Mouse (Mus musculus) heart, embryonic 12.5 days (tissue): Measurements from ENCODE around the gene Luc7l. TPM values are rescaled to one million over a fixed set of nuclear protein-coding genes. Genes with fewer than 3 reads are reported as not detected.

ENCODE experiments used
- ATAC-seq: fragments of 200-750 bp; cut with Nextera tagmentation; 2 replicates; pipeline ENCODE4 v1.8.0; 2017; ENCODE audit warnings: moderate TSS enrichment, moderate library complexity; ENCODE audit not compliant: insufficient number of reproducible peaks, low FRiP score
- H3K27ac ChIP-seq: fragments of 300-500 bp; sonication (generic); 2 replicates; pipeline ENCODE4 v1.5.1; 2016; ENCODE audit warnings: mild to moderate bottlenecking, moderate library complexity; ENCODE audit not compliant: poor library complexity, severe bottlenecking
- H3K27me3 ChIP-seq: fragments of 300-500 bp; sonication (generic); replicated peaks from 2 replicates; pipeline ENCODE4 v1.6.1; 2016; ENCODE audit warnings: mild to moderate bottlenecking, moderate library complexity
- H3K36me3 ChIP-seq: fragments of 300-500 bp; sonication (generic); 2 replicates; pipeline ENCODE4 v1.6.1; 2016; ENCODE audit warnings: mild to moderate bottlenecking, moderate library complexity
- H3K4me1 ChIP-seq: fragments of 300-500 bp; sonication (generic); replicated peaks from 2 replicates; pipeline ENCODE4 v1.6.1; 2016; ENCODE audit warnings: mild to moderate bottlenecking
- H3K4me2 ChIP-seq: fragments of 300-500 bp; sonication (generic); 2 replicates; pipeline ENCODE4 v1.6.1; 2016; ENCODE audit warnings: mild to moderate bottlenecking, moderate library complexity
- H3K4me3 ChIP-seq: fragments of 300-500 bp; sonication (generic); 2 replicates; pipeline ENCODE4 v1.5.1; 2016; ENCODE audit warnings: mild to moderate bottlenecking
- H3K9ac ChIP-seq: fragments of 300-500 bp; sonication (generic); 2 replicates; pipeline ENCODE4 v1.6.1; 2016; ENCODE audit warnings: mild to moderate bottlenecking, moderate library complexity
- H3K9me3 ChIP-seq: fragments of 300-500 bp; sonication (generic); replicated peaks from 2 replicates; pipeline ENCODE4 v1.6.1; 2016; ENCODE audit warnings: mild to moderate bottlenecking, moderate library complexity
- WGBS: fragments of 180-500 bp; shearing (Covaris S2); methylation state at CpG from one replicate; pipeline ENCODE4 v1.1.7; 2016; 5-methylcytosine and 5-hydroxymethylcytosine counted together
- polyA plus RNA-seq: library from polyadenylated mRNA; unstranded; fragments of >200 nt; fragmentation: Nextera tagmentation; extraction: Ambion mirVana; gene quantifications from 2 replicates; pipeline ENCODE4 v1.2.1, GENCODE M21; 2016

Luc7l gene
- polyA plus RNA-seq, 1 experiment from 2014 or later, result 72.3 TPM

GRCm38 (mm10) chr17:26232863-26233262 lies 19.8 kb upstream of the Luc7l start:
- H3K4me3 ChIP-seq, result no peak overlapping the region
- H3K36me3 ChIP-seq, result no peaks in the 10 kb centered on the region
- no peaks in the 10 kb centered on the region for H3K27me3 ChIP-seq
- no peaks in the 10 kb centered on the region for H3K4me1 ChIP-seq
- WGBS, result 69% methylated on average over 8 of the region's 8 CpGs
- H3K27ac ChIP-seq, result no peak overlapping the region
- no peaks in the 10 kb centered on the region for H3K9me3 ChIP-seq
- no peak overlapping the region for H3K9ac ChIP-seq
- no peak overlapping the region for H3K4me2 ChIP-seq
- no peak for ATAC-seq

GRCm38 (mm10) chr17:26234386-26234785 lies 18.3 kb upstream of the Luc7l start:
- H3K27ac ChIP-seq, result no peak overlapping the region
- 88% methylated on average over 8 of the region's 8 CpGs for WGBS
- ATAC-seq, result no peak
- H3K36me3 ChIP-seq, result no peaks in the 10 kb centered on the region
- no peaks in the 10 kb centered on the region for H3K4me1 ChIP-seq
- no peaks in the 10 kb centered on the region for H3K27me3 ChIP-seq
- no peaks in the 10 kb centered on the region for H3K9me3 ChIP-seq
- H3K4me2 ChIP-seq, result no peak overlapping the region
- H3K4me3 ChIP-seq, result no peak overlapping the region
- H3K9ac ChIP-seq, result no peak overlapping the region

- WGBS, result 61% methylated on average over 13 of the region's 13 CpGs
- Histone ChIP-seq H3K4me2 (no peak overlapping the region), H3K4me1 (no peaks in the 10 kb centered on the region), H3K4me3 (no peak overlapping the region), H3K27me3 (no peaks in the 10 kb centered on the region), H3K27ac (no peak overlapping the region), H3K9ac (no peak overlapping the region), H3K36me3 (no peaks in the 10 kb centered on the region), H3K9me3 (no peaks in the 10 kb centered on the region)
- ATAC-seq, result no peak
Observed at GRCm38 (mm10) chr17:26235077-26235815, 17.4 kb upstream of the Luc7l start.

GRCm38 (mm10) chr17:26237667-26238066 lies 15.0 kb upstream of the Luc7l start:
- 79% methylated on average over 10 of the region's 10 CpGs for WGBS
- Histone ChIP-seq H3K36me3 (no peaks in the 10 kb centered on the region), H3K27me3 (no peaks in the 10 kb centered on the region), H3K4me1 (peaks cover 8% of the 10 kb centered on the region), H3K4me3 (no peak overlapping the region), H3K4me2 (no peak overlapping the region), H3K9me3 (no peaks in the 10 kb centered on the region), H3K27ac (no peak overlapping the region), H3K9ac (no peak overlapping the region)
- ATAC-seq, result no peak

- Histone ChIP-seq H3K27ac (no peak overlapping the region), H3K4me1 (peaks cover 15% of the 10 kb centered on the region), H3K4me2 (no peak overlapping the region), H3K9ac (no peak overlapping the region), H3K36me3 (no peaks in the 10 kb centered on the region), H3K27me3 (no peaks in the 10 kb centered on the region), H3K9me3 (no peaks in the 10 kb centered on the region), H3K4me3 (no peak overlapping the region)
- WGBS, result 61% methylated on average over 2 of the region's 2 CpGs
- no peak for ATAC-seq
Observed at GRCm38 (mm10) chr17:26239551-26239950, 13.1 kb upstream of the Luc7l start.

- ATAC-seq, result no peak
- no peak overlapping the region for H3K4me2 ChIP-seq
- no peak overlapping the region for H3K27ac ChIP-seq
- H3K4me1 ChIP-seq, result peaks cover 16% of the 10 kb centered on the region
- H3K4me3 ChIP-seq, result no peak overlapping the region
- WGBS, result 46% methylated on average over 6 of the region's 6 CpGs
- no peaks in the 10 kb centered on the region for H3K36me3 ChIP-seq
- no peaks in the 10 kb centered on the region for H3K9me3 ChIP-seq
- H3K9ac ChIP-seq, result no peak overlapping the region
- H3K27me3 ChIP-seq, result no peaks in the 10 kb centered on the region
Observed at GRCm38 (mm10) chr17:26240120-26240790, 12.4 kb upstream of the Luc7l start.

GRCm38 (mm10) chr17:26240990-26241389 lies 11.7 kb upstream of the Luc7l start:
- Histone ChIP-seq H3K4me2 (no peak overlapping the region), H3K27me3 (no peaks in the 10 kb centered on the region), H3K9me3 (no peaks in the 10 kb centered on the region), H3K36me3 (no peaks in the 10 kb centered on the region), H3K4me1 (peaks cover 16% of the 10 kb centered on the region), H3K4me3 (no peak overlapping the region), H3K27ac (no peak overlapping the region), H3K9ac (no peak overlapping the region)
- WGBS, result 70% methylated on average over 6 of the region's 6 CpGs
- ATAC-seq, result no peak

GRCm38 (mm10) chr17:26243471-26244100 lies 9.1 kb upstream of the Luc7l start:
- Histone ChIP-seq H3K27ac (peak overlapping the region; percentile 52), H3K4me1 (peaks cover 16% of the 10 kb centered on the region), H3K4me3 (peak overlapping the region; percentile 79), H3K27me3 (no peaks in the 10 kb centered on the region), H3K4me2 (peak overlapping the region; percentile 84), H3K36me3 (no peaks in the 10 kb centered on the region), H3K9ac (peak overlapping the region; percentile 77), H3K9me3 (no peaks in the 10 kb centered on the region)
- 1% methylated on average over 32 of the region's 32 CpGs for WGBS
- peak; percentile 78 for ATAC-seq

GRCm38 (mm10) chr17:26244101-26244841 lies 8.4 kb upstream of the Luc7l start, which contains the start of gene Fam234a:
Gene Fam234a, minus strand, starts transcription at chr17:26244242.
- H3K36me3 ChIP-seq, result no peaks in the 10 kb centered on the region
- H3K4me1 ChIP-seq, result peaks cover 16% of the 10 kb centered on the region
- ATAC-seq, result peak; percentile 99
- H3K27me3 ChIP-seq, result no peaks in the 10 kb centered on the region
- peak within 1 kb of the TSS; percentile 77 for H3K9ac ChIP-seq
- WGBS, result 7% methylated on average over 33 of the region's 33 CpGs
- H3K9me3 ChIP-seq, result no peaks in the 10 kb centered on the region
- H3K4me2 ChIP-seq, result peak within 1 kb of the TSS; percentile 84
- H3K4me3 ChIP-seq, result peak within 1 kb of the TSS; percentile 79
- H3K27ac ChIP-seq, result peak within 1 kb of the TSS; percentile 74

- WGBS, result 50% methylated on average over 4 of the region's 4 CpGs
- H3K4me3 ChIP-seq, result 0 out of 2 replicates have a peak overlapping the region, but pooled peaks have one; percentile 92
- H3K9ac ChIP-seq, result no peak overlapping the region; the same call in 1 of the 2 replicates
- H3K36me3 ChIP-seq, result peaks cover 9% of the 10 kb centered on the region
- peak overlapping the region; percentile 68 for H3K4me2 ChIP-seq
- peak overlapping the region; percentile 98; the same call in 1 of the 2 replicates for H3K27ac ChIP-seq
- H3K27me3 ChIP-seq, result no peaks in the 10 kb centered on the region
- H3K9me3 ChIP-seq, result no peaks in the 10 kb centered on the region
- peaks cover 10% of the 10 kb centered on the region for H3K4me1 ChIP-seq
- ATAC-seq, result no peak
Observed at GRCm38 (mm10) chr17:26251886-26252538, 684 bp upstream of the Luc7l start.
